Mouse (Mus musculus): ENCODE measurements around the gene Smc6. TPM values are rescaled to one million over a fixed set of nuclear protein-coding genes. Genes with fewer than 3 reads are reported as not detected.

Gene Smc6
- total and polyA plus RNA-seq, 3 experiments: 47.9 to 84.4 (median 50.1) TPM

- no peak for DNase-seq (ENCODE audit: extremely low read depth)
- H3K4me1 ChIP-seq (ENCODE audit: control insufficient read depth in 1 of 2, insufficient read depth in 2 of 2): peaks cover 0 to 9% of the 10 kb centered on the region in 2 experiments; a peak in 1 of 4 replicates
- no peak for TF ChIP-seq TCF12 (IDR thresholded peaks at IDR 0.05; ENCODE audit: low read depth, low read length)
- no peak for TF ChIP-seq ZMIZ1 (IDR thresholded peaks at IDR 0.05; ENCODE audit: low read depth, low read length)
- no peak for TF ChIP-seq MYC (IDR thresholded peaks at IDR 0.05; ENCODE audit: low read depth, low read length)
- TF ChIP-seq MEF2A (IDR thresholded peaks at IDR 0.05; ENCODE audit: borderline replicate concordance, low read depth, low read length): no peak
- no peak for TF ChIP-seq ZC3H11A (IDR thresholded peaks at IDR 0.05; ENCODE audit: low read depth, low read length)
- no peak for TF ChIP-seq MAFK (IDR thresholded peaks at IDR 0.05; ENCODE audit: insufficient replicate concordance, low read length)
- no peak for TF ChIP-seq SMC3 (IDR thresholded peaks at IDR 0.05; ENCODE audit: low read depth, low read length)
- no peak for TF ChIP-seq RAD21 (IDR thresholded peaks at IDR 0.05; ENCODE audit: low read depth, low read length)
- TF ChIP-seq KAT2A (IDR thresholded peaks at IDR 0.05; ENCODE audit: insufficient replicate concordance, low read length): no peak
- no peak for TF ChIP-seq EP300 (IDR thresholded peaks at IDR 0.05; ENCODE audit: low read length)
- no peak for TF ChIP-seq SIN3A (IDR thresholded peaks at IDR 0.05; ENCODE audit: low read length)
- TF ChIP-seq NRF1 (IDR thresholded peaks at IDR 0.05; ENCODE audit: low read depth, low read length): no peak
- no peak for TF ChIP-seq POLR2A (IDR thresholded peaks at IDR 0.05; ENCODE audit: low read depth, low read length)
- no peak for TF ChIP-seq GABPA (IDR thresholded peaks at IDR 0.05; ENCODE audit: insufficient replicate concordance, low read depth, low read length)
- TF ChIP-seq MAZ (IDR thresholded peaks at IDR 0.05; ENCODE audit: low read depth, low read length): no peak
- TF ChIP-seq USF1 (IDR thresholded peaks at IDR 0.05; ENCODE audit: low read depth, low read length): no peak
- no peak for TF ChIP-seq ELF1 (IDR thresholded peaks at IDR 0.05; ENCODE audit: low read depth, low read length)
- no peak for TF ChIP-seq ZKSCAN1 (IDR thresholded peaks at IDR 0.05; ENCODE audit: borderline replicate concordance, low read depth, low read length)
- no peak for TF ChIP-seq UBTF (IDR thresholded peaks at IDR 0.05; ENCODE audit: low read depth, low read length)
- in situ Hi-C loops (cut with MboI; ENCODE audit: low pct_ligation_motif_present, low pct_unique_long_range_greater_than_20kb, low sequenced_read_pairs) (no loop called here), dilution Hi-C loops (cut with MboI; ENCODE audit: extremely low pct_ligation_motif_present, extremely low pct_unique_long_range_greater_than_20kb, low sequenced_read_pairs) (no loop called here)
- H3K79me2 ChIP-seq (replicated peaks; ENCODE audit: control insufficient read depth, extremely low read depth, insufficient read depth, poor library complexity, severe bottlenecking): no peaks in the 10 kb centered on the region
- no peaks in the 10 kb centered on the region for H3K9me3 ChIP-seq (replicated peaks; ENCODE audit: low read length)
- no peak overlapping the region for H3K4me2 ChIP-seq (ENCODE audit: insufficient read depth, low read depth, poor library complexity, severe bottlenecking)
- no peak overlapping the region for H3K9ac ChIP-seq (ENCODE audit: insufficient read depth, low read depth)
- no peaks in the 10 kb centered on the region for H3K36me3 ChIP-seq (replicated peaks in 1 of 2; ENCODE audit: control insufficient read depth in 1 of 2, insufficient read depth in 1 of 2, low read length in 1 of 2)
- no peak overlapping the region for H3K27ac ChIP-seq (ENCODE audit: insufficient read depth, low read depth)
- no peak overlapping the region for H3K4me3 ChIP-seq (replicated peaks in 1 of 3; ENCODE audit: low read depth in 2 of 3, low read length in 2 of 3, poor library complexity in 1 of 3)
- H3K27me3 ChIP-seq (replicated peaks): no peaks in the 10 kb centered on the region
Measured at GRCm38 (mm10) chr12:11230267-11230666, 35.4 kb upstream of the Smc6 start.

- Histone ChIP-seq H3K9ac (ENCODE audit: insufficient read depth, low read depth) (no peak overlapping the region), H3K27me3 (replicated peaks) (no peaks in the 10 kb centered on the region), H3K27ac (ENCODE audit: insufficient read depth, low read depth) (no peak overlapping the region), H3K9me3 (replicated peaks; ENCODE audit: low read length) (no peaks in the 10 kb centered on the region), H3K4me3 (replicated peaks in 1 of 3; ENCODE audit: low read depth in 2 of 3, low read length in 2 of 3, poor library complexity in 1 of 3) (no peak overlapping the region), H3K79me2 (replicated peaks; ENCODE audit: control insufficient read depth, extremely low read depth, insufficient read depth, poor library complexity, severe bottlenecking) (no peaks in the 10 kb centered on the region), H3K4me2 (ENCODE audit: insufficient read depth, low read depth, poor library complexity, severe bottlenecking) (no peak overlapping the region), H3K36me3 (replicated peaks in 1 of 2; ENCODE audit: control insufficient read depth in 1 of 2, insufficient read depth in 1 of 2, low read length in 1 of 2) (peaks cover 0 to 11% of the 10 kb centered on the region in 2 experiments), H3K4me1 (ENCODE audit: control insufficient read depth in 1 of 2, insufficient read depth in 2 of 2) (no peaks in the 10 kb centered on the region; a peak in 1 of 4 replicates)
- TF ChIP-seq USF2 (conservative IDR thresholded peaks at IDR 0.05; ENCODE audit: low read depth, low read length) (no peak), USF1 (IDR thresholded peaks at IDR 0.05; ENCODE audit: low read depth, low read length) (no peak), PAX5 (IDR thresholded peaks at IDR 0.05; ENCODE audit: low read length) (no peak), IRF4 (IDR thresholded peaks at IDR 0.05; ENCODE audit: low read depth, low read length) (no peak), MXI1 (IDR thresholded peaks at IDR 0.05; ENCODE audit: low read depth, low read length) (no peak), EP300 (IDR thresholded peaks at IDR 0.05; ENCODE audit: low read length) (no peak), MAZ (IDR thresholded peaks at IDR 0.05; ENCODE audit: low read depth, low read length) (no peak), POLR2A (IDR thresholded peaks at IDR 0.05; ENCODE audit: low read depth, low read length) (no peak), ELF1 (IDR thresholded peaks at IDR 0.05; ENCODE audit: low read depth, low read length) (no peak), HCFC1 (IDR thresholded peaks at IDR 0.05; ENCODE audit: low read depth, low read length) (no peak), BHLHE40 (IDR thresholded peaks at IDR 0.05; ENCODE audit: low read depth, low read length) (no peak), MEF2A (IDR thresholded peaks at IDR 0.05; ENCODE audit: borderline replicate concordance, low read depth, low read length) (no peak), NELFE (IDR thresholded peaks at IDR 0.05; ENCODE audit: low read depth, low read length) (no peak), TCF12 (IDR thresholded peaks at IDR 0.05; ENCODE audit: low read depth, low read length) (no peak), RAD21 (IDR thresholded peaks at IDR 0.05; ENCODE audit: low read depth, low read length) (no peak), SIN3A (IDR thresholded peaks at IDR 0.05; ENCODE audit: low read length) (no peak), MYC (IDR thresholded peaks at IDR 0.05; ENCODE audit: low read depth, low read length) (no peak), CHD1 (IDR thresholded peaks at IDR 0.05; ENCODE audit: low read depth, low read length) (no peak), RCOR1 (conservative IDR thresholded peaks at IDR 0.05; ENCODE audit: low read depth, low read length) (no peak)
- dilution Hi-C loops (cut with MboI; ENCODE audit: extremely low pct_ligation_motif_present, extremely low pct_unique_long_range_greater_than_20kb, low sequenced_read_pairs): no loop called here
- DNase-seq (ENCODE audit: extremely low read depth): no peak
- in situ Hi-C loops (cut with MboI; ENCODE audit: low pct_ligation_motif_present, low pct_unique_long_range_greater_than_20kb, low sequenced_read_pairs): no loop called here
Measured at GRCm38 (mm10) chr12:11235996-11236395, 29.7 kb upstream of the Smc6 start.
